Mouse (Mus musculus) lung, embryonic 16.5 days (tissue): ENCODE results near the gene Igsf21. TPM values are rescaled to one million over a fixed set of nuclear protein-coding genes. Genes with fewer than 3 reads are reported as not detected.
A peak's percentile ranks its signal among the peaks of the same experiment; 100 is the strongest.

Source experiments
- ATAC-seq: fragments of 200-750 bp; cut with Nextera tagmentation; 2 replicates; pipeline ENCODE4 v1.8.0; 2017; ENCODE audit warnings: low read depth, mild to moderate bottlenecking, moderate library complexity
- H3K27ac ChIP-seq: fragments of 300-500 bp; sonication (generic); 2 replicates; pipeline ENCODE4 v1.5.1; 2014; ENCODE audit warnings: mild to moderate bottlenecking, control low read depth, low read length
- H3K27me3 ChIP-seq: fragments of 300-500 bp; sonication (generic); 2 replicates; pipeline ENCODE4 v1.6.1; 2014; ENCODE audit warnings: low read depth, low read length, mixed read lengths; ENCODE audit not compliant: control insufficient read depth, insufficient read depth
- H3K36me3 ChIP-seq: fragments of 300-500 bp; sonication (generic); 2 replicates; pipeline ENCODE4 v1.6.1; 2014; ENCODE audit warnings: low read length; ENCODE audit not compliant: control insufficient read depth, insufficient read depth
- H3K4me1 ChIP-seq: fragments of 300-500 bp; sonication (generic); replicated peaks from 2 replicates; pipeline ENCODE4 v1.6.1; 2014; ENCODE audit warnings: low read length, mixed read lengths; ENCODE audit not compliant: control insufficient read depth, insufficient read depth
- H3K4me2 ChIP-seq: fragments of 300-500 bp; sonication (generic); 2 replicates; pipeline ENCODE4 v1.6.1; 2014; ENCODE audit warnings: low read depth, low read length, control low read depth
- H3K4me3 ChIP-seq: fragments of 300-500 bp; sonication (generic); 2 replicates; pipeline ENCODE4 v1.5.1; 2014; ENCODE audit warnings: mild to moderate bottlenecking, low read length, control low read depth
- H3K9ac ChIP-seq: fragments of 300-500 bp; sonication (generic); 2 replicates; pipeline ENCODE4 v1.6.1; 2014; ENCODE audit warnings: low read length, control low read depth
- H3K9me3 ChIP-seq: fragments of 300-500 bp; sonication (generic); 2 replicates; pipeline ENCODE4 v1.6.1; 2016; ENCODE audit warnings: low read length; ENCODE audit not compliant: control insufficient read depth
- WGBS: fragments of 180-500 bp; shearing (Covaris S2); extraction: QIAGEN DNeasy Blood & Tissue Kit; methylation state at CpG from one replicate; pipeline ENCODE4 v1.1.7; 2014; 5-methylcytosine and 5-hydroxymethylcytosine counted together
- polyA plus RNA-seq: library from polyadenylated mRNA; unstranded; fragments of >200 nt; fragmentation: Nextera tagmentation; extraction: Ambion mirVana; gene quantifications from 2 replicates; pipeline ENCODE4 v1.2.1, GENCODE M21; 2015

Gene Igsf21
- polyA plus RNA-seq, 1 experiment from 2014 or later = 0.13 TPM

DNA sequence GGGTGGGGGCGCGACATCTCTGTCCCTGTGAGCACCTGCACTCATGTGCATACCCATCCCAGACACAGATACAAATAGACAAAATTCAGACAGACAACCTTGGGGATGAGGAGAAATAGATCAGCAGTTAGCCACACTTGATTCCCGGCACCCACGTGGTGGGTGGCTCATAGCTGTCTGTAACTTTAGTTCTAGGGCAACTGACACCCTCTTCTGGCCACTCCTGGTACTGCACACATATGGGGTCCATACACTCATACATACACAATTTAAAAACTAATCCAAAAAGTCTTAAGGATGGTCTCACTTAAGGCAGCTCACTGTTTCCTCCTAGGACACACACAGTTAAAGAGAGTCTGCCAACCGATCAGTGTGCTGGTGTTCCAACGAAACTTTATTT lies 178.1 kb downstream of the Igsf21 start:
- no peaks in the 10 kb centered on the region; the same call in 1 of the 2 replicates for H3K27me3 ChIP-seq
- no peak overlapping the region for H3K4me2 ChIP-seq
- no peak for ATAC-seq
- H3K36me3 ChIP-seq = no peaks in the 10 kb centered on the region
- H3K9me3 ChIP-seq = peaks cover 7% of the 10 kb centered on the region; the same call in 1 of the 2 replicates
- WGBS = 90% methylated on average over 6 of the region's 6 CpGs
- no peaks in the 10 kb centered on the region for H3K4me1 ChIP-seq
- no peak overlapping the region for H3K4me3 ChIP-seq
- no peak overlapping the region for H3K9ac ChIP-seq
- H3K27ac ChIP-seq = no peak overlapping the region

DNA sequence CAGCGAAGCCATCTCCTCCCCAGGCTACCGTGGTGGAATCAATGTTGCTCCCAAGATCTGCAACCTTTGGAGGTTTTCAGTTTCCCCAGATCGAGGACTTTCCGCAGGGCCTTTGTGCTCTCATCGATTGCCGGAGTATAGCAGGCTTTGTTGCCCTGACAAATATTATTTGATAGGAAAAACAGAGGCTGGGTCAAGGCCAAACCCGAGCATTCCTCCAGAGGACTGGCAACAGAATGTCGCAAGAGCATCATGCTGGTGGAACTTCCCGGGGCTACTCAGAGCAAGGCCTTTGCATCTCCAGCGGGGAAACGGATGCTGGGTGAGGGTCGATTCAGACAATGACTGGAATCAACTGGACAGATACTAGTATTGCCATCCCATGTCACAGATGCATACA lies 180.6 kb downstream of the Igsf21 start:
- no peak overlapping the region for H3K4me2 ChIP-seq
- H3K27me3 ChIP-seq = no peaks in the 10 kb centered on the region
- 78% methylated on average over 12 of the region's 12 CpGs for WGBS
- H3K9ac ChIP-seq = no peak overlapping the region
- H3K4me3 ChIP-seq = no peak overlapping the region
- H3K27ac ChIP-seq = no peak overlapping the region
- H3K4me1 ChIP-seq = no peaks in the 10 kb centered on the region
- H3K9me3 ChIP-seq = peaks cover 7% of the 10 kb centered on the region; the same call in 1 of the 2 replicates
- no peak for ATAC-seq
- H3K36me3 ChIP-seq = no peaks in the 10 kb centered on the region

DNA sequence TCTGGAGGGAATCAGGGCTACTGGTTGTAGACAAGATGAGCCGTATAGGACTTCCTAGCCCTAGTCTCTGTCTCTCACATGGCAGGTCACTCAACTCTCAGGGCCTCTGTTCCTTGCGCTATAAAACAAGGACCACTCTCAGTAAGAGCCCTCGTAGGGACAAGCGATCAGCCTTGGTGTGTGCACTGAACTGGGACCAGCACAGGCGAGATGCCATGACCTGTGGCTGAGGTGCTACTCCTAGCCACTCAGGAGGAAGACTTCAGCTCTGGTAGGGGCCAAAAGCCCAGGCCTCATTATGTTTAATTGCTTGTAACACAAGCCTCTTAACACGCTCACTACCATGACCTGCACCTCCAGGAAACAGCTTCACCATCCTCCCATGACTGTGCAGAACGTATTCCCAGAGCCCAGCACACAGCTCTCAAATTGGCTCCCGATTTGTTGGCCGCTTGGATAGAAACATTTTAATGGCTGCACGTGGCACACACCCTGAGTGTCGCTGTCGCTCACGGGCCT lies 183.4 kb downstream of the Igsf21 start:
- Histone ChIP-seq H3K9me3 (peaks cover 4% of the 10 kb centered on the region; the same call in 1 of the 2 replicates), H3K36me3 (no peaks in the 10 kb centered on the region), H3K27ac (no peak overlapping the region), H3K4me3 (no peak overlapping the region), H3K27me3 (no peaks in the 10 kb centered on the region), H3K4me2 (no peak overlapping the region), H3K9ac (no peak overlapping the region), H3K4me1 (no peaks in the 10 kb centered on the region)
- WGBS = 77% methylated on average over 13 of the region's 13 CpGs
- no peak for ATAC-seq

DNA sequence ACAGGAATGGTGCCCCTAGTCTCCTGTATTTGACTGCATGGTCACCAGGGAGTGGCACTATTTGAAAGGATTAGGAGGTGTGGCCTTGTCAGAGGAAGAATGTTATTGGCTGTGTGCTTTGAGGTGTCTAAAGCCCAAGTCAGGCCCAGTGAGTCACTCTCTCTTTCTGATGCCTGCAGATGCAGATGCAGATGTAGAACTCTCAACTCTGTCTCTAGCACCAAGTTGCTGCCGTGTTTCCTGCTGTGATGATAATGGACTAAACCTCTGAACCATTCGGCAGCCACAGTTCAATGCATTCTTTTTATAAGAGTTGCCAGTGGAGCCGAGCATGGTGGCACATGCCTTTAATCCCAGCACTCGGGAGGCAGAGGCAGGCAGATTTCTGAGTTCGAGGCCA lies 186.3 kb downstream of the Igsf21 start:
- Histone ChIP-seq H3K27ac (no peak overlapping the region), H3K4me3 (no peak overlapping the region), H3K4me1 (no peaks in the 10 kb centered on the region), H3K9me3 (no peaks in the 10 kb centered on the region), H3K9ac (no peak overlapping the region), H3K36me3 (no peaks in the 10 kb centered on the region), H3K4me2 (no peak overlapping the region), H3K27me3 (no peaks in the 10 kb centered on the region)
- 77% methylated on average over 5 of the region's 5 CpGs for WGBS
- no peak for ATAC-seq

DNA sequence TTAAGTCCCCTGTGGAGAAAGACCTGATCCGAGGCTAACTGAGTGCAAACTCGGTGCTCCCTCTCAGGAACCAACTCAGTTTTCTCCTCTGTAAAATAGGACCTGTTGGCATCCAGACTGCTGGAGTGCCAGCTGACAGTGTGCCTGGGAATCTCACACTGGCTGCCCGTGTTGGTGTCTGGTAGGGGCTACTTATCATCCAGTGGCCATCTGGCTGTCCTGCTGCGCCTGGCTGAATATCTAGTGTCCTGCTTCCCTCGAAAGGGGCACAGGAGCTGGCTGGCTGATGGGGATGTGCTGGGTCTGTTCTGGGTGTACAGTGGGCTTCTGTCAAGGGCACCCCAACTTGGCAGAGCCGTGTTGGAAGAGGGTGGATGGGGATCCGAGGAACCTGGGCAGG lies 193.5 kb downstream of the Igsf21 start:
- H3K4me2 ChIP-seq = no peak overlapping the region
- no peak overlapping the region for H3K4me3 ChIP-seq
- H3K36me3 ChIP-seq = no peaks in the 10 kb centered on the region
- no peaks in the 10 kb centered on the region for H3K4me1 ChIP-seq
- no peak for ATAC-seq
- WGBS = 72% methylated on average over 7 of the region's 7 CpGs
- H3K27me3 ChIP-seq = no peaks in the 10 kb centered on the region
- H3K9me3 ChIP-seq = peaks cover 7% of the 10 kb centered on the region
- no peak overlapping the region for H3K9ac ChIP-seq
- H3K27ac ChIP-seq = no peak overlapping the region

DNA sequence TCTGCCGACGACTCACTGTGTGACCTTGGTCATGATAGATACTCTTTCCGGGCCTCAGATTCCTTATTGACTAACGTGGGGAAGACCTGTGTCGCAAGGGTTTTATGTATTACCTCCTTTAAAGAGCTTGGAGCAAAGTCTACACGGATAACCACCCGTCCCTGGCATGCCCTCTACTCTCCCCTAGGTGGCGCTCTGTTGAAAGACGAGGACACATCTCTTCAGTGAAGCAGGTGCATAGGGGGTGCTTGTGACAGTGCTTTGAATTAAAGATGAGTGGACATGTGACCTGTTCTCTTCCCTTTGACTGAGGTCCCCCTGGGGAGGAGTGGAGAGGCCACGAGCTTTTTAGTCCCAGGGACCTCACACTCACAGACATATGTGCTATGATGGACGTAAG lies 194.0 kb downstream of the Igsf21 start:
- Histone ChIP-seq H3K4me3 (no peak overlapping the region), H3K36me3 (no peaks in the 10 kb centered on the region), H3K27me3 (no peaks in the 10 kb centered on the region), H3K4me1 (no peaks in the 10 kb centered on the region), H3K9me3 (peaks cover 7% of the 10 kb centered on the region), H3K4me2 (no peak overlapping the region), H3K27ac (no peak overlapping the region), H3K9ac (no peak overlapping the region)
- ATAC-seq = no peak
- WGBS = 53% methylated on average over 11 of the region's 11 CpGs

DNA sequence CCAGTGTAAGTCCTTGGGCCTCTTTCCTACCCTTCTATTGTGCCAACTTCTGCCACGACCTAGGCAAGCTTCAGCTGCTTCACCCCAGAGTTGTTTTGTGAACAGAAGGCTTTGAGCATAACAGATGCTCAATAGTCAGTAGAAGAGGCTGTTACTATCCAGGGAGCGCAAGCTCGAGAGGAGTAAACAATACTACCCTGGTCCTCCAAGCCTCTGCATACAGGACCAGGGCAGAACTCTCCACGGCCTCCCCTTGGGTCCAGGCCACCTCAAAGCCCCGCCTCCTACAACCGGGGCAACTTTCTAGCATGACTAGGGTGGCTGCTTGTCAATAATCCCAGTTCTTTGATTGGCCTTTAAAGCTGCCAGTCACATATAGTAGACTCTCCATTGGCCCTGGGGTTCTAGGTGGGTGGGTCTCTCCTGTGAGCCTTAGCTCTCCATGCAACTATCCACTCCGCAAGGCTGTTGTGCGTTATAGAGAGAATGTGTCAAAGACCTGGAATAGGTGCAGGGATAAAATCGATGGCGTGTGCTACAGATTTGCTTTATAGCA lies 198.7 kb downstream of the Igsf21 start:
- Histone ChIP-seq H3K27ac (no peak overlapping the region), H3K4me2 (no peak overlapping the region), H3K36me3 (no peaks in the 10 kb centered on the region), H3K4me1 (no peaks in the 10 kb centered on the region), H3K9ac (no peak overlapping the region), H3K9me3 (peaks cover 7% of the 10 kb centered on the region), H3K4me3 (no peak overlapping the region), H3K27me3 (no peaks in the 10 kb centered on the region)
- WGBS = 67% methylated on average over 10 of the region's 10 CpGs
- ATAC-seq = no peak

DNA sequence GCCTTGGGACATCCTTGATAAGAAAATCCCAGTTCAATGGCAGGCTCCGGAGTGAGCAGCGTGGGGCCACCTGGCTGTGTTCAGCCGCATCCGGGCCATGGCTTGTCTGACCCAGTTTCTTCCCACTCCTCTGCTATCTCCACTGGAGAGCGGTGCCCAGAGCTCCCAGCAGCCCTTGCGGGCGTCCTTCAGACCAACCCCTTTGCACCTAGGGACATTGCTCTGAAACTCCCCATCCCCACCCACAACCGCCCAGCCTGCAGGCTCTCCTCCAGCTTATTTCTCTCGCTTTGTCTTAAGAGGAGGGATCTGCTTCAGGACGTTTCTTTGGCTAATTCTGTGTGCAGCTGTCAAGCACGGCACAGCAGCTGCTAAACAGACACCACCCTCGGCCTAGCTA lies 202.6 kb downstream of the Igsf21 start:
- Histone ChIP-seq H3K27me3 (peaks cover 12% of the 10 kb centered on the region), H3K4me3 (no peak overlapping the region), H3K9me3 (peaks cover 4% of the 10 kb centered on the region; the same call in 1 of the 2 replicates), H3K9ac (no peak overlapping the region), H3K27ac (no peak overlapping the region), H3K36me3 (no peaks in the 10 kb centered on the region), H3K4me2 (no peak overlapping the region), H3K4me1 (no peaks in the 10 kb centered on the region)
- ATAC-seq = peak; percentile 36
- WGBS = 16% methylated on average over 12 of the region's 12 CpGs

DNA sequence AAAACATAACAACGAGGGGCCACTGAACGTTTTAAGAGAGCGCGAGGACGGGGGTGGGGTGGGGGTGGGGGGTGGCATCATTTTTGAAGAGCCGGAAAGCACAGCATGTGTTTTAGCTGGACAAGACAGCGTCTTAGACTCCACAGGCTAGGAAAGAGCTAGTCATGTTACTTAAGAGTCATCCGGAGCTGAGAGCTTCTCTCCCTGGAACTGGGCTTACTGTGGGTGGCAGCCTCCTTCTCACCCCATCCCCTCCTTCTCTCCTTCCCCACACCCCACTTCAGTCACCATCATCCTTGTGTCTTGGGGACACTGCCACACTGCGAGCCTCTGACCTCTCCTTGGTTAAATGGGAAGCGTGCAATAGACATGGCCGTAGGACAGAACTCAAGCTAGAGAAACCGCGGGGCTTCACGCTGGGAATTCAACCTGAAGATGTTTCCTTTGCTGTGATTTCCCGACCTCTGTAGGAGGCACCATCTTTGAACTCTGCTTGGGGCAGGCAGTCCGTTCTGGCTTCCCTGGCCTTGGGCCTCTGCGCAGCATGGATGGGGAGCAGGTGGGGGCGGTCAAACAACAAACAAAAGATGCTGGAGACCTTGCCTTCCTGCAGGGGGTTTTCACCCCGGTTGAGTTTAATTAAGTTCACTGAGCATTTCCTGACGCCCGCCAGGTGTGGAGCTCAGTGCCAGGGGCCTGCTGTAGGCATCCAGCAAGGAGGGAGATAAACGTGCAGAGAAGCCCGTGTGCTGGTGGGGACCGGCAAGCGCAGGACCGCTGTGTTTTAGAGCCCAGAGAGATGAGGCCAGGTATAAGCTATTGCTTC lies 207.8 kb downstream of the Igsf21 start:
- no peak overlapping the region for H3K27ac ChIP-seq
- WGBS = 6% methylated on average over 26 of the region's 26 CpGs
- H3K4me1 ChIP-seq = peaks cover 7% of the 10 kb centered on the region
- H3K4me3 ChIP-seq = no peak overlapping the region
- no peaks in the 10 kb centered on the region for H3K36me3 ChIP-seq
- no peak overlapping the region for H3K4me2 ChIP-seq
- H3K9me3 ChIP-seq = peaks cover 4% of the 10 kb centered on the region; the same call in 1 of the 2 replicates
- H3K9ac ChIP-seq = no peak overlapping the region
- H3K27me3 ChIP-seq = peaks cover 31% of the 10 kb centered on the region
- no peak for ATAC-seq
